Mouse (Mus musculus): ENCODE results near the gene Strip1.

GRCm38 (mm10) chr3:107582130-107582874 lies 49.2 kb downstream of the Strip1 start:
- no peak for TF ChIP-seq CTCF (IDR thresholded peaks at IDR 0.05; ENCODE audit: borderline replicate concordance, control insufficient read depth, extremely low read depth, insufficient read depth, low read length, poor library complexity)
- TF ChIP-seq POLR2A (IDR thresholded peaks at IDR 0.05; ENCODE audit: control insufficient read depth, extremely low read depth, insufficient read depth, low read length, poor library complexity) = no peak

Data from thymus, adult 2 months (tissue).